21 mouse cellular contexts compared by ENCODE assay signal in the genomic region with DNA sequence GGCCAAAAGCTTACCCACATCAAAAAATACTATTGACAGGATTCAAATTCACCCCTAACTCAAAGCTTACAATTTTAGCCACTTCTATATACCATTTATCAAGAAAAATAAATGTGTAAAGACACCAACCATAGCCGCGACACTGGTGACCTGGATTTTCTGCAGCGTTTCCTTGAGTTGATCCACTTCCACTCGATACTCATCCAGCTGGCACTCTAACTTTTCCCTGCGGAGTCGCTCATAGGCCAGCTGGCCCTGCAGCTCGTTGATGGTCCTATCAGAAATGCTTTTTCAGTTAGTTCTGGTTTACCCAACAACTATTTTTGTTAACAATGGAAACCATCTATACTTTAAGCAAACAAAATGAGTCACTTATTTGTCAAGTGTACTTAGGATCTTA. TPM values are rescaled to one million over a fixed set of nuclear protein-coding genes. Genes with fewer than 3 reads are reported as not detected.
"Had no signal": no experiment of that assay in that cellular context is flagged by ENCODE, and none has a peak within 500 bp of the region (broad histone marks: within the 10 kb centered on the region; RNA-seq: fewer than 3 reads in every experiment).

No protein-coding gene starts in this region.

- H3K4me3 ChIP-seq: limb, embryonic 10.5 days; limb, embryonic 13.5 days; liver, embryonic 12.5 days; liver, embryonic 15.5 days; lung, embryonic 15.5 days; megakaryocyte, embryonic 14.5 days; midbrain, embryonic 10.5 days; midbrain, embryonic 13.5 days; myocyte; neural tube, embryonic 13.5 days; stomach, embryonic 15.5 days had no signal

- H3K27ac ChIP-seq: limb, embryonic 10.5 days; limb, embryonic 13.5 days; liver, embryonic 12.5 days; liver, embryonic 15.5 days; lung, embryonic 15.5 days; midbrain, embryonic 10.5 days; midbrain, embryonic 13.5 days; neural tube, embryonic 13.5 days; stomach, embryonic 15.5 days had no signal

- DNase-seq: layer of hippocampus, postnatal 36 days; liver; lung, postnatal 10 days; lung, postnatal 36 days; retina, postnatal 1 day; right cerebral cortex, postnatal 25 days; spleen, adult 18-20 months; thymus, postnatal 25 days had no signal

RNA-seq across cellular contexts. Expression of gene Ankrd42, which starts 47.0 kb away (rescaled TPM):
- total RNA-seq: monocyte, adult 5-6 weeks; neutrophil, adult 5-6 weeks had no signal
